Mouse (Mus musculus) left cerebral cortex, adult 8-10 months (tissue): ENCODE results near the gene Ccdc103. TPM values are rescaled to one million over a fixed set of nuclear protein-coding genes. Genes with fewer than 3 reads are reported as not detected.
A peak's percentile ranks its signal among the peaks of the same experiment; 100 is the strongest.

Experiments used
- DNase-seq, 2 experiments: peaks; one replicate each; pipeline ENCODE4 v3.0.0; 2022; ENCODE audit warnings: low spot score in 2 of 2
- total RNA-seq, 4 experiments: library from RNA; stranded (reverse); gene quantifications; 2 replicates each; pipeline ENCODE4 v1.2.4; 2022

The Ccdc103 gene
- total RNA-seq, 4 experiments from 2014 or later, result 2.1 to 3.6 (median 2.2) TPM

- no peak for DNase-seq
Measured at GRCm38 (mm10) chr11:102890096-102890495, 9.1 kb downstream of the Ccdc103 start.

- no peak for DNase-seq
Measured at GRCm38 (mm10) chr11:102893015-102893651, 12.1 kb downstream of the Ccdc103 start.

- DNase-seq, result no peak
Measured at GRCm38 (mm10) chr11:102894716-102895115, 13.7 kb downstream of the Ccdc103 start.

GRCm38 (mm10) chr11:102895779-102896178 lies 14.8 kb downstream of the Ccdc103 start:
- DNase-seq, result no peak

- no peak for DNase-seq
Measured at GRCm38 (mm10) chr11:102896641-102897040, 15.6 kb downstream of the Ccdc103 start.

- DNase-seq, result peak in 1 of 2 experiments; percentile 71
Measured at GRCm38 (mm10) chr11:102898408-102898807, 17.4 kb downstream of the Ccdc103 start.

GRCm38 (mm10) chr11:102900763-102901162 lies 19.8 kb downstream of the Ccdc103 start, which contains the start of gene Gfap:
TSS of gene Gfap (minus strand) at chr11:102900912.
- peak in 1 of 2 experiments; percentile 59 for DNase-seq

- DNase-seq, result no peak
Measured at GRCm38 (mm10) chr11:102901199-102901598, 20.2 kb downstream of the Ccdc103 start.

GRCm38 (mm10) chr11:102902107-102902506 lies 21.1 kb downstream of the Ccdc103 start:
- no peak for DNase-seq

GRCm38 (mm10) chr11:102903654-102904053 lies 22.6 kb downstream of the Ccdc103 start:
- no peak for DNase-seq

GRCm38 (mm10) chr11:102911376-102911775 lies 30.4 kb downstream of the Ccdc103 start:
- no peak for DNase-seq

GRCm38 (mm10) chr11:102915380-102915779 lies 34.4 kb downstream of the Ccdc103 start:
- no peak for DNase-seq

GRCm38 (mm10) chr11:102918077-102918476 lies 37.1 kb downstream of the Ccdc103 start:
- no peak for DNase-seq

GRCm38 (mm10) chr11:102921491-102921890 lies 40.5 kb downstream of the Ccdc103 start:
- DNase-seq, result no peak

GRCm38 (mm10) chr11:102924557-102925350 lies 43.8 kb downstream of the Ccdc103 start, which contains the start of gene Kif18b:
TSS of gene Kif18b (minus strand) at chr11:102925124.
- DNase-seq, result peak; percentile 81 to 92

- no peak for DNase-seq
Measured at GRCm38 (mm10) chr11:102925351-102925717, 44.3 kb downstream of the Ccdc103 start.

GRCm38 (mm10) chr11:102930672-102931071 lies 49.7 kb downstream of the Ccdc103 start:
- no peak for DNase-seq

Other genes with a start within 250 kb of the Ccdc103 start
- not detected for gene Meioc, start 217.5 kb upstream of the Ccdc103 start, total RNA-seq
- gene Ccdc43, start 183.4 kb upstream of the Ccdc103 start, total RNA-seq, result 10 to 100 TPM; 23.9 to 37.7 (median 26.3) TPM
- gene Adam11, start 119.8 kb upstream of the Ccdc103 start, total RNA-seq, result 100 to 1,000 TPM; 117 to 126 (median 123) TPM
- 1 to 10 TPM; 3.9 to 5.5 (median 5.2) TPM for gene Gjc1, start 61.5 kb upstream of the Ccdc103 start, total RNA-seq
- gene Higd1b, start 45.4 kb upstream of the Ccdc103 start, total RNA-seq, result 1 to 10 TPM; 5.7 to 6.8 (median 6.0) TPM
- 100 to 1,000 TPM; 114 to 136 (median 127) TPM for gene Eftud2, start 219 bp upstream of the Ccdc103 start, total RNA-seq
- under 1 TPM in 3 of 4 experiments, not detected in 1; 0.23 to 0.70 (median 0.34) TPM for gene Fam187a, start 4.0 kb downstream of the Ccdc103 start, total RNA-seq
- 100 to 1,000 TPM; 134 to 920 (median 381) TPM for gene Gfap, start 19.7 kb downstream of the Ccdc103 start, total RNA-seq
- under 1 TPM in 1 of 4 experiments, not detected in 3; 0.17 TPM for gene Kif18b, start 43.9 kb downstream of the Ccdc103 start, total RNA-seq
- 10 to 100 TPM; 12.9 to 18.8 (median 15.5) TPM for gene C1ql1, start 65.5 kb downstream of the Ccdc103 start, total RNA-seq
- 100 to 1,000 TPM; 124 to 149 (median 129) TPM for gene Nmt1, start 147.0 kb downstream of the Ccdc103 start, total RNA-seq
- gene Dcakd, start 147.1 kb downstream of the Ccdc103 start, total RNA-seq, result 10 to 100 TPM; 36.7 to 45.3 (median 40.8) TPM
- gene Plcd3, start 220.5 kb downstream of the Ccdc103 start, total RNA-seq, result 10 to 100 TPM; 17.5 to 20.3 (median 18.0) TPM
- 10 to 100 TPM; 82.6 to 93.2 (median 88.7) TPM for gene Acbd4, start 220.5 kb downstream of the Ccdc103 start, total RNA-seq
- 10 to 100 TPM; 34.4 to 38.5 (median 35.6) TPM for gene Hexim1, start 235.0 kb downstream of the Ccdc103 start, total RNA-seq